Mouse (Mus musculus) ES-Bruce4 (cell line): ENCODE measurements at regions not wholly inside any gene's neighbourhood (a gene's known extent, or its start where the extent isn't known, plus 50 kb on each side); places are given as distances from the start of the nearest gene placed in this dataset.

Experiments used
- H3K27ac ChIP-seq: 2 replicates; pipeline ENCODE4 v1.5.1; 2012; ENCODE audit warnings: low read length, inconsistent platforms; ENCODE audit not compliant: insufficient read depth
- H3K27me3 ChIP-seq: 2 replicates; pipeline ENCODE4 v1.6.1; 2012; ENCODE audit warnings: mild to moderate bottlenecking, low read length, inconsistent platforms; ENCODE audit not compliant: control insufficient read depth, poor library complexity, insufficient read depth, severe bottlenecking
- H3K36me3 ChIP-seq: 2 replicates; pipeline ENCODE4 v1.6.1; 2012; ENCODE audit warnings: inconsistent platforms, mild to moderate bottlenecking, low read length, moderate library complexity; ENCODE audit not compliant: control insufficient read depth, poor library complexity, insufficient read depth, severe bottlenecking
- H3K4me1 ChIP-seq: one replicate; pipeline ENCODE4 v1.8.1; 2011; ENCODE audit warnings: low read length; ENCODE audit not compliant: control insufficient read depth, insufficient read depth
- H3K4me3 ChIP-seq: 2 replicates; pipeline ENCODE4 v1.5.1; 2011; ENCODE audit warnings: low read depth, mild to moderate bottlenecking, low read length
- H3K9ac ChIP-seq: 2 replicates; pipeline ENCODE4 v1.6.1; 2012; ENCODE audit warnings: low read depth, mild to moderate bottlenecking, inconsistent platforms; ENCODE audit not compliant: poor library complexity, severe bottlenecking
- H3K9me3 ChIP-seq: replicated peaks from 2 replicates; pipeline ENCODE4 v1.6.1; 2012; ENCODE audit warnings: mild to moderate bottlenecking, low read length, inconsistent platforms; ENCODE audit not compliant: control insufficient read depth, poor library complexity, insufficient read depth, severe bottlenecking
- CTCF ChIP-seq: IDR thresholded peaks from one replicate; pipeline ENCODE4 v1.8.1; 2011; ENCODE audit warnings: low read depth, low read length
- EP300 ChIP-seq: IDR thresholded peaks from 2 replicates; pipeline ENCODE4 v1.6.1; 2011; ENCODE audit warnings: low read depth, low read length; ENCODE audit not compliant: insufficient read depth
- POLR2A ChIP-seq: IDR thresholded peaks from one replicate; pipeline ENCODE4 v1.8.1; 2011; ENCODE audit warnings: low read length; ENCODE audit not compliant: insufficient read depth

- no peak overlapping the region for H3K4me3 ChIP-seq
- no peaks in the 10 kb centered on the region for H3K27me3 ChIP-seq
- no peaks in the 10 kb centered on the region for H3K36me3 ChIP-seq
- no peak overlapping the region for H3K9ac ChIP-seq
- no peaks in the 10 kb centered on the region for H3K9me3 ChIP-seq
- TF ChIP-seq CTCF (no peak), EP300 (no peak), POLR2A (no peak)
- no peak overlapping the region for H3K27ac ChIP-seq
- no peaks in the 10 kb centered on the region for H3K4me1 ChIP-seq
Observed at GRCm38 (mm10) chr8:50264757-50265156, 1421.0 kb upstream of the Tenm3 start.
